Mouse (Mus musculus): ENCODE measurements at regions not wholly inside any gene's neighbourhood (a gene's known extent, or its start where the extent isn't known, plus 50 kb on each side); places are given as distances from the start of the nearest gene placed in this dataset.
"Not testable (repeated sequence)": the region's sequence is repeated elsewhere in the genome, so short reads cannot be mapped to it uniquely, and the experiment has no call there.

- no peak overlapping the region for H3K4me3 ChIP-seq (ENCODE audit: control insufficient read depth in 1 of 2, insufficient read depth in 1 of 2, low read depth in 2 of 2, low read length in 2 of 2)
- no peaks in the 10 kb centered on the region for H3K27me3 ChIP-seq (ENCODE audit: control insufficient read depth in 1 of 2, insufficient read depth in 2 of 2, low read length in 2 of 2)
- no peaks in the 10 kb centered on the region for H3K9me3 ChIP-seq (replicated peaks; ENCODE audit: insufficient read depth, low read length)
- no peaks in the 10 kb centered on the region for H3K79me2 ChIP-seq (ENCODE audit: control insufficient read depth, insufficient read depth, low read length, poor library complexity)
- H3K4me1 ChIP-seq (ENCODE audit: control insufficient read depth in 1 of 2, insufficient read depth in 2 of 2, low read length in 2 of 2) = no peaks in the 10 kb centered on the region
- no peak for TF ChIP-seq CHD1 (IDR thresholded peaks at IDR 0.05; ENCODE audit: low read depth, low read length)
- no peak for TF ChIP-seq TAL1 (IDR thresholded peaks at IDR 0.05; ENCODE audit: low read length)
- TF ChIP-seq MYC (IDR thresholded peaks at IDR 0.05; ENCODE audit: low read depth, low read length) = no peak
- no peak for TF ChIP-seq CTCF (IDR thresholded peaks at IDR 0.05 in 2 of 3, conservative IDR thresholded peaks at IDR 0.05 in 1 of 3; ENCODE audit: control insufficient read depth in 1 of 3, insufficient read depth in 1 of 3, low read depth in 2 of 3, low read length in 3 of 3, poor library complexity in 1 of 3, severe bottlenecking in 1 of 3)
- TF ChIP-seq TBP (IDR thresholded peaks at IDR 0.05; ENCODE audit: low read depth, low read length) = no peak
- TF ChIP-seq MYB (IDR thresholded peaks at IDR 0.05; ENCODE audit: low read depth, low read length) = no peak
- no peak for TF ChIP-seq RCOR1 (IDR thresholded peaks at IDR 0.05; ENCODE audit: low read depth, low read length)
- no peak for TF ChIP-seq KAT2A (conservative IDR thresholded peaks at IDR 0.05; ENCODE audit: low read depth, low read length)
- TF ChIP-seq ZC3H11A (IDR thresholded peaks at IDR 0.05; ENCODE audit: low read depth, low read length) = no peak
- no peak for TF ChIP-seq MXI1 (IDR thresholded peaks at IDR 0.05; ENCODE audit: low read depth, low read length)
- TF ChIP-seq RAD21 (IDR thresholded peaks at IDR 0.05; ENCODE audit: low read depth, low read length) = no peak
- TF ChIP-seq MEF2A (IDR thresholded peaks at IDR 0.05; ENCODE audit: extremely low read depth, insufficient replicate concordance, low read depth, low read length, poor library complexity, severe bottlenecking) = no peak
- no peak for TF ChIP-seq MAFK (IDR thresholded peaks at IDR 0.05; ENCODE audit: borderline replicate concordance, low read depth, low read length)
- TF ChIP-seq SIN3A (IDR thresholded peaks at IDR 0.05; ENCODE audit: low read length) = no peak
- no peak for TF ChIP-seq USF1 (IDR thresholded peaks at IDR 0.05; ENCODE audit: low read depth, low read length)
- TF ChIP-seq JUND (IDR thresholded peaks at IDR 0.05; ENCODE audit: low read depth, low read length) = no peak
- no peak for TF ChIP-seq ZNF384 (IDR thresholded peaks at IDR 0.05; ENCODE audit: low read depth, low read length)
- TF ChIP-seq ZMIZ1 (IDR thresholded peaks at IDR 0.05; ENCODE audit: low read depth, low read length) = no peak
- no peak for DNase-seq (ENCODE audit: low read depth, low spot score)
- H3K27ac ChIP-seq (ENCODE audit: control insufficient read depth, low read depth, low read length) = no peak overlapping the region
- no peak overlapping the region for H3K9ac ChIP-seq (ENCODE audit: control insufficient read depth, low read depth, low read length, poor library complexity, severe bottlenecking)
- H3K36me3 ChIP-seq (ENCODE audit: control insufficient read depth in 1 of 2, insufficient read depth in 2 of 2, low read length in 2 of 2) = no peaks in the 10 kb centered on the region
These were observed 325.8 kb downstream of the Lrig3 start for GRCm38 (mm10) chr10:126291765-126292164.

- H3K27me3 ChIP-seq (ENCODE audit: control insufficient read depth in 1 of 2, insufficient read depth in 2 of 2, low read length in 2 of 2); DNase-seq (ENCODE audit: low read depth, low spot score); H3K9ac ChIP-seq (ENCODE audit: control insufficient read depth, low read depth, low read length, poor library complexity, severe bottlenecking); H3K79me2 ChIP-seq (ENCODE audit: control insufficient read depth, insufficient read depth, low read length, poor library complexity); H3K4me1 ChIP-seq (ENCODE audit: control insufficient read depth in 1 of 2, insufficient read depth in 2 of 2, low read length in 2 of 2); H3K9me3 ChIP-seq (replicated peaks; ENCODE audit: insufficient read depth, low read length); H3K27ac ChIP-seq (ENCODE audit: control insufficient read depth, low read depth, low read length); H3K4me3 ChIP-seq (ENCODE audit: control insufficient read depth in 1 of 2, insufficient read depth in 1 of 2, low read depth in 2 of 2, low read length in 2 of 2); H3K36me3 ChIP-seq (ENCODE audit: control insufficient read depth in 1 of 2, insufficient read depth in 2 of 2, low read length in 2 of 2): not testable (repeated sequence)
These were observed 319.1 kb downstream of the Lrig3 start for GRCm38 (mm10) chr10:126285096-126285495.

Measured in MEL (cell line).